Mouse (Mus musculus) stomach, postnatal 0 days (tissue): ENCODE measurements around the gene Hlf. TPM values are rescaled to one million over a fixed set of nuclear protein-coding genes. Genes with fewer than 3 reads are reported as not detected.
A peak's percentile ranks its signal among the peaks of the same experiment; 100 is the strongest.

Source experiments
- ATAC-seq: fragments of 200-750 bp; cut with Nextera tagmentation; 2 replicates; pipeline ENCODE4 v1.8.0; 2017; ENCODE audit not compliant: low FRiP score, low TSS enrichment
- DNase-seq: peaks from one replicate; pipeline ENCODE4 v3.0.0-alpha.2; 2016; ENCODE audit warnings: low spot score
- H3K27ac ChIP-seq: fragments of 300-500 bp; sonication (generic); replicated peaks from 2 replicates; pipeline ENCODE4 v1.5.1; 2014; ENCODE audit warnings: mild to moderate bottlenecking, control low read depth
- H3K27me3 ChIP-seq: fragments of 300-500 bp; sonication (generic); 2 replicates; pipeline ENCODE4 v1.6.1; 2014; ENCODE audit warnings: low read length; ENCODE audit not compliant: control insufficient read depth, insufficient read depth
- H3K36me3 ChIP-seq: fragments of 300-500 bp; sonication (generic); 2 replicates; pipeline ENCODE4 v1.6.1; 2014; ENCODE audit warnings: low read length, mixed read lengths; ENCODE audit not compliant: control insufficient read depth, insufficient read depth
- H3K4me1 ChIP-seq: fragments of 300-500 bp; sonication (generic); replicated peaks from 2 replicates; pipeline ENCODE4 v1.6.1; 2014; ENCODE audit warnings: antibody characterized with exemption; ENCODE audit not compliant: control insufficient read depth, insufficient read depth
- H3K4me2 ChIP-seq: fragments of 300-500 bp; sonication (generic); replicated peaks from 2 replicates; pipeline ENCODE4 v1.6.1; 2014; ENCODE audit warnings: low read depth, mild to moderate bottlenecking, control low read depth, moderate library complexity
- H3K4me3 ChIP-seq: fragments of 300-500 bp; sonication (generic); 2 replicates; pipeline ENCODE4 v1.5.1; 2014; ENCODE audit warnings: low read depth, low read length, control low read depth
- H3K9ac ChIP-seq: fragments of 300-500 bp; sonication (generic); 2 replicates; pipeline ENCODE4 v1.6.1; 2014; ENCODE audit warnings: mild to moderate bottlenecking, low read length, control low read depth, mixed read lengths
- H3K9me3 ChIP-seq: fragments of 300-500 bp; sonication (generic); 2 replicates; pipeline ENCODE4 v1.6.1; 2016; ENCODE audit warnings: low read length; ENCODE audit not compliant: control insufficient read depth
- CTCF ChIP-seq: IDR thresholded peaks from 2 replicates; pipeline ENCODE4 v1.5.1; 2016; ENCODE audit warnings: antibody characterized with exemption, low read depth, mild to moderate bottlenecking, moderate library complexity
- EP300 ChIP-seq: optimal IDR thresholded peaks from 2 replicates; pipeline ENCODE3; 2016; ENCODE audit warnings: antibody characterized with exemption
- WGBS: fragments of 180-500 bp; shearing (Covaris S2); extraction: QIAGEN DNeasy Blood & Tissue Kit; methylation state at CpG from one replicate; pipeline ENCODE4 v1.1.7; 2014; 5-methylcytosine and 5-hydroxymethylcytosine counted together
- polyA plus RNA-seq: library from polyadenylated mRNA; unstranded; fragments of >200 nt; fragmentation: Nextera tagmentation; extraction: Ambion mirVana; gene quantifications from 2 replicates; pipeline ENCODE4 v1.2.1, GENCODE M21; 2015

The Hlf gene
- polyA plus RNA-seq, 1 experiment from 2014 or later: 1.2 TPM

DNA sequence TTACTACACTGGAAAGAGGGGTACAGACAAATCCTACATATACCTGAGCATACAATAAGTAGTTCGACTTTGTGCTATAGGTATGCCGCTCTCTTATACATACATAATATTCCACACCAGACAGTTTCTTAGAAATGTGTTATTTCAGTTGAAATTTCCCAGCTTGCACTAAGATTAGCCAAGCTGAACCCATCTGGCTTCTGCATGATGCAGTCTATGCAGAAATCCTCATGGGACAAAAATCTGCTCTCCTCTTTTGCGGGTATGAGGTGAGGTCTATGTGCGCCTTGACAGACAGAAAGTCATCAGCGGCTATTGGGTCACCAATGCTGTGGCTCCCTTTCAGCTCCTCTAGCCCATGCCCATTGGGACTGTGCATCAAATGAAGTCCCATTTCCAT is 30.2 kb downstream of the Hlf start:
- Histone ChIP-seq H3K9me3 (no peaks in the 10 kb centered on the region), H3K36me3 (no peaks in the 10 kb centered on the region), H3K27ac (no peak overlapping the region), H3K4me1 (peaks cover 11% of the 10 kb centered on the region), H3K4me2 (no peak overlapping the region), H3K27me3 (no peaks in the 10 kb centered on the region), H3K4me3 (no peak overlapping the region), H3K9ac (no peak overlapping the region)
- ATAC-seq: no peak
- DNase-seq: no peak
- TF ChIP-seq EP300 (no peak), CTCF (no peak)
- whole genome bisulfite sequencing: 93% methylated on average over 5 of the region's 5 CpGs

DNA sequence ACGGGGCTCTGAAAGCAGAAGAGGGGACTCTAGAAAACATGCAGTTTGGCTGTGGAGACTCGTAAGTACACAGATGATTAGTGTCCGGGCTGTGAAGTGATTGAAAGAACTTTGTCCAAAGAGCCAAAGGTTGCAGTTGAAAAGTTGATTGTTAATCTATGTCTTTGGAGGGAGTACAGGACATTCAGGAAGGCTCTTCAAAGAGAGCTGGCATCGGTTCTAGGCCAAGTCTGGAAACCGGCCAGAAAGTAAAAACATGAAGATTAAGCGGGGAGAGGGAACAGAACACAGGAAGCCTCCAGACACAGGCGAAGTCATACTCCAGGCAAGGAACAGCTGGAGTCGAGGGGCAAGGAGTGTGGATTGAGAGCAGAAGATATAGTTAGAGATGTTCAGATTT is 32.6 kb downstream of the Hlf start:
- DNase-seq (no peak), ATAC-seq (no peak)
- Histone ChIP-seq H3K36me3 (no peaks in the 10 kb centered on the region), H3K27ac (no peak overlapping the region), H3K9me3 (no peaks in the 10 kb centered on the region), H3K9ac (no peak overlapping the region), H3K27me3 (no peaks in the 10 kb centered on the region), H3K4me1 (peaks cover 16% of the 10 kb centered on the region), H3K4me3 (no peak overlapping the region), H3K4me2 (no peak overlapping the region)
- TF ChIP-seq EP300: no peak
- WGBS: 32% methylated on average over 8 of the region's 8 CpGs

DNA sequence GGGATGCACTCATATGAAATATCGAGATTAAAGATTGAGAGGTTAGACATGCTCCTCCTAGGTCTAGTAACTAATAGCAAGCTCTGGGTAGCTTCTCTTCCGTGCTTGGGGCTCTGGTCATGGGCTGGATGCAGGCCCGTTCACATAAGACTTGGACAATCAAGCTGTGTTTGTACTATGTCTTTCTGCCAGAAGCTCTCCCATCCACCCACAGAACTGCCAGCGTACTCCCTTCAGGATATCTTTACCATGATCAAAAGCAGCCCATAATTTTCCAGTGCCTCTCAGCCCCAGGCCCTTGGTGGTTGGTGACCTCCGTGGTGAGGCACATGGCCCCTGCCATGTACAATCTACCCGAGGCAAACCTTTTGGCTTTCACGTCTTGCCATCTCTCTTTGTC is 33.3 kb downstream of the Hlf start:
- H3K27ac ChIP-seq: 0 out of 2 replicates have a peak overlapping the region, but pooled peaks have one; percentile 19
- ATAC-seq: no peak
- TF ChIP-seq EP300 (no peak), CTCF (no peak)

DNA sequence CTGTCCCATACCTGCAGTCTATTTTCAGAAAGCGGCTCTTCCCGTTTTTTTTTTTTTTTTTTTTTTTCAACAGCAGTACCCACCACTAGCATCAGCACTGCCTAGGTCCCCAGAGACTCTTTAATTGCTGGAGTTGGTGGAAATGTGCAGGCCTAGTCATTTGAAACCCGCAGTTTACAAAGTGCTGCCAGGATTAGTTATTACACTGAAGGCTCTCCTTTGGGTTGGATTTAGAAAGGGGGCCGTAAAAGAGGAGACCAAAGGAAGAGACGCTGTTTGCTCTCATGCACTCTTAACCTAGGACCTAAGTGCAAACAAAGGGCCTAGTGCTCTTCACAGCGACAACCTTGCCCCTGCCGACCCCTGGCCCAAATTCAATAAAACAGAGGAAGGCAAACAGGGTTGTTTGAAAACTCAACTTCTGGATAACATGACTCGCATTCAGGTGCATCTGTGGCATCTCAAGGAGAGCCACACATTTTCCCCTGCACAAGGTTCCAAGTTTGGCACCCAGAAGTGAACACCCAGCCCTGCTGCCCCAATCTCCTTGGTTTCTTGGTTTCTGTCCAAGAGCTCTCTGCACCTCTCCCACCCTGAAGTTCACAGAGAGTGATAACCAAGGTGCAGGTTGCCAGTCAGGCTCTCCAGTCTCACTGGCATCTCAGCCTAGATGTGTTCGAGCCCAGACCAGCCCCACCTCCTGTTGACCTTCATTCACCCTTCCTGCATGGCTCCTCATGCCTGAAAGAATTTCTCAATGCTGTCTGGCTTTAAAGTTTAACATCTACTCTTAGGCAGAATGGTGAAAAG is 34.0 kb downstream of the Hlf start:
- Histone ChIP-seq H3K36me3 (no peaks in the 10 kb centered on the region), H3K4me3 (no peak overlapping the region), H3K4me1 (peaks cover 16% of the 10 kb centered on the region), H3K4me2 (no peak overlapping the region), H3K27me3 (no peaks in the 10 kb centered on the region), H3K27ac (no peak overlapping the region), H3K9ac (no peak overlapping the region), H3K9me3 (no peaks in the 10 kb centered on the region)
- no peak for ATAC-seq
- DNase-seq: no peak
- 23% methylated on average over 9 of the region's 9 CpGs for WGBS
- TF ChIP-seq CTCF: no peak

More for the DNA sequence above, 33.3 kb downstream of the Hlf start:
- no peak for DNase-seq
- no peaks in the 10 kb centered on the region for H3K9me3 ChIP-seq
- no peak overlapping the region for H3K4me3 ChIP-seq
- no peak overlapping the region for H3K9ac ChIP-seq
- no peak overlapping the region for H3K4me2 ChIP-seq
- WGBS: 58% methylated on average over 7 of the region's 7 CpGs
- no peaks in the 10 kb centered on the region for H3K36me3 ChIP-seq
- no peaks in the 10 kb centered on the region for H3K27me3 ChIP-seq
- peaks cover 16% of the 10 kb centered on the region for H3K4me1 ChIP-seq

DNA sequence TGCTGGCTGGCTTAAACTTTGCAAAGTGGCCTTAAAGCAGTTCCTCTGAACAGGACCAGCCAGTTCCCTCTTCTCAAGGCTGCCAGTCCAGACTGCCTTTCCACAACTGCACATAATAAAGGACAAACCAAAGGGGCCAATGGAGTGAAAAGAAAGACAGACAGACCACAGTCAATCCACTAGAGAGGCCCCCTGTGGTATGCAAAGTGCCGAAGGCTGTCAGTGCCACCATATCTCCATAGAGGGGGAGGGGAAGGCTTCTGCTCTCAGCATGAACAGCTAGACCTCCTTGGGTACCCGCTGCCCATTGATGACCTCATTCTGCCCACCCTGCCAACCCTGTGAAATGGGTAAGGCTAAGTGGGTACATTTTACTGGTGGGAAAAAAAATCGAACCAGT is 34.7 kb downstream of the Hlf start:
- DNase-seq (no peak), ATAC-seq (no peak)
- no peaks in the 10 kb centered on the region for H3K9me3 ChIP-seq
- no peaks in the 10 kb centered on the region for H3K36me3 ChIP-seq
- 48% methylated on average over 3 of the region's 3 CpGs for WGBS
- H3K9ac ChIP-seq: no peak overlapping the region
- peak overlapping the region; percentile 71 for H3K27ac ChIP-seq
- H3K4me3 ChIP-seq: no peak overlapping the region
- H3K27me3 ChIP-seq: no peaks in the 10 kb centered on the region
- H3K4me1 ChIP-seq: peaks cover 16% of the 10 kb centered on the region
- no peak overlapping the region for H3K4me2 ChIP-seq
- TF ChIP-seq CTCF: no peak
- TF ChIP-seq EP300: no peak

DNA sequence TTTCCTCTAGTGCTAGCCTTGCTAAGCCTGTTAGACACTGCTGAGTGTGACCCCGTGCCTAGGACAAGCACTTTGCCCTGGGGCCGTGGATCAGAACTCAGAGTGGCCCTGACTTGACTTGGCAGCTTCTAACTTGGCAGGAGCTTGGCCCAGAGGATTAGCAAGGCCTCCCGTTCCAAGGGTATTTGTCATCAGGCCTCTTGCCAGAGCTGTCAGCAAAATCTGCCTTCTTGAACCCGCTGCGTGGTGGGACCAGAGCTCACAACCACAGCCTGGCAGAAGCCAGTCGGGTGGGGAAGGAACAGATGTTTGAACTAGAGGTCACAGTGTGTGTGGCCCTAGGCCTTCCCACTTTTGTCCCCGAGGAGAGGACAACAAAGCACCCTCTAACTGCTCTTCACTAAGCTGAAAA is 35.4 kb downstream of the Hlf start:
- H3K4me1 ChIP-seq: peaks cover 16% of the 10 kb centered on the region
- H3K27ac ChIP-seq: peak overlapping the region; percentile 71
- WGBS: 18% methylated on average over 7 of the region's 7 CpGs

More for the DNA sequence above, 35.4 kb downstream of the Hlf start:
- H3K9me3 ChIP-seq: no peaks in the 10 kb centered on the region
- TF ChIP-seq CTCF (no peak), EP300 (peak; percentile 74)
- H3K4me2 ChIP-seq: no peak overlapping the region
- H3K4me3 ChIP-seq: no peak overlapping the region
- no peaks in the 10 kb centered on the region for H3K27me3 ChIP-seq
- no peaks in the 10 kb centered on the region for H3K36me3 ChIP-seq
- ATAC-seq: peak; percentile 73
- H3K9ac ChIP-seq: no peak overlapping the region
- peak; percentile 43 for DNase-seq
